Comparison of ENCODE assay signal across 14 mouse cellular contexts in the genomic region with DNA sequence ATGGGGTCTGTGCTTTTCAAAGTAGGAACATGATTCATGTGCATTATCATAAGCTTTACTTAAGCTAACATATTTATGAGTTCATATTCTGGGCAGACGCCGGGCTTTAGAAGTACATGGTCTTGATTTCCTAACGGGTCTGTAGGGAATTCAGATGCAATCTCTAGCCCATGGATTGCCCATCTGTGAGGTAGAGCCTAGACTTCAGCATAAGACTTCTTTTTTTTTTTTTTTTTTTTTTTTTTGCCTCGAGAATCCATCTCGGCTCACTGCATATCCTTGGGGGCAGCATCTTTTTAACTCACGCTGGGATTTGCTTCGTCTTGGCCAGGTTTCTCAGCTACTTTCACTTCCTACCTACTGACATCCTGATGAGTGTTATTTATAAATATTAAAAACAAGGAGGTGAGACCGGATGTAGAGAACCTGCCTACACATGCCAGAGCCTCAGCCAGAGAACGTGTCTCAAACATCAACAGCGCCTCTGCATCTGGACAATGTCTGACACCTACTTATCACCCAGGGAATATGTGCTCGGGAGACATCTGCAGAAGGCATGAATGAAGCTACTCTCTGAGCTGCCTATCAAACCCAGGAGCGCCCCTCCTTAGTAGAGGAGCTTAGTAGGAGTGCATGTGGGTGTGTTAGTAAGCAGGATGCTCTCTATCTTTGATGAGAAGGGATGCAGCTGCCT.
DNase-seq lines count a peak whose midpoint lies in the region; ATAC-seq lines count a peak whose summit lies in the region.
"Had no signal": no experiment of that assay in that cellular context is flagged by ENCODE, and none has a peak within 500 bp of the region (broad histone marks: within the 10 kb centered on the region; RNA-seq: fewer than 3 reads in every experiment).

No protein-coding gene starts in this region.

- H3K27ac ChIP-seq in lung, embryonic 15.5 days: no peak overlapping the region
- H3K27ac ChIP-seq in hindbrain, embryonic 12.5 days: no peak overlapping the region
- H3K27ac ChIP-seq: hindbrain, embryonic 13.5 days; kidney, postnatal 0 days had no signal

- intact Hi-C loops in heart, postnatal 10 days (cut with DNase I): no loop called here

- H3K27me3 ChIP-seq in lung, embryonic 15.5 days: no peaks in the 10 kb centered on the region
- no peaks in the 10 kb centered on the region for H3K27me3 ChIP-seq in hindbrain, embryonic 12.5 days
- H3K27me3 ChIP-seq: hindbrain, embryonic 13.5 days had no signal

- H3K9me3 ChIP-seq in lung, embryonic 15.5 days: no peaks in the 10 kb centered on the region
- H3K9me3 ChIP-seq in hindbrain, embryonic 12.5 days (replicated peaks): no peaks in the 10 kb centered on the region
- H3K9me3 ChIP-seq: hindbrain, embryonic 13.5 days had no signal

- no peak overlapping the region for H3K9ac ChIP-seq in lung, embryonic 15.5 days
- H3K9ac ChIP-seq in hindbrain, embryonic 12.5 days: no peak overlapping the region
- H3K9ac ChIP-seq: hindbrain, embryonic 13.5 days had no signal

- DNase-seq in frontal cortex, postnatal 10 days (ENCODE audit: low spot score in 2 of 2): no peak
- DNase-seq in lung, adult 18-20 months: no peak
- peak; percentile 7 to 12 for DNase-seq in heart, postnatal 10 days
- no peak for DNase-seq in spleen, postnatal 36 days (ENCODE audit: low spot score in 2 of 2)
- DNase-seq: cerebellum, postnatal 25 days; thymus, adult 2 months had no signal

- 34% methylated on average over 12 of the region's 12 CpGs for WGBS in lung, embryonic 15.5 days
- 71% methylated on average over 12 of the region's 12 CpGs for WGBS in hindbrain, embryonic 12.5 days

- no peak overlapping the region for H3K4me3 ChIP-seq in lung, embryonic 15.5 days
- no peak overlapping the region for H3K4me3 ChIP-seq in hindbrain, embryonic 12.5 days
- H3K4me3 ChIP-seq: hindbrain, embryonic 13.5 days had no signal

- H3K36me3 ChIP-seq in lung, embryonic 15.5 days: no peaks in the 10 kb centered on the region
- no peaks in the 10 kb centered on the region for H3K36me3 ChIP-seq in hindbrain, embryonic 12.5 days
- H3K36me3 ChIP-seq: hindbrain, embryonic 13.5 days had no signal

- 0 out of 2 replicates have a peak, but pooled peaks cover 10% of the 10 kb centered on the region for H3K4me1 ChIP-seq in lung, embryonic 15.5 days
- H3K4me1 ChIP-seq in hindbrain, embryonic 12.5 days: peaks cover 4% of the 10 kb centered on the region; the same call in 1 of the 2 replicates

- ATAC-seq in frontal cortex, adult (ENCODE audit: low TSS enrichment): peak; percentile 63
- ATAC-seq in lung, embryonic 15.5 days (ENCODE audit: borderline replicate concordance, extremely low read depth, low FRiP score, low TSS enrichment): peak; percentile 33; the same call in 1 of the 2 replicates
- peak; percentile 14 for ATAC-seq in activated CD4-positive, CD25-positive, alpha-beta regulatory T cell, adult 4 months
- ATAC-seq in hindbrain, embryonic 12.5 days (ENCODE audit: low FRiP score): no peak
- ATAC-seq: intestine, embryonic 16.5 days; midbrain, embryonic 16.5 days had no signal

- no peak overlapping the region for H3K4me2 ChIP-seq in lung, embryonic 15.5 days
- no peak overlapping the region for H3K4me2 ChIP-seq in hindbrain, embryonic 12.5 days (replicated peaks)
- H3K4me2 ChIP-seq: hindbrain, embryonic 13.5 days had no signal

Comparison
In these comparisons a context has a peak if more than half of its experiments do, and no peak if none do; other contexts are left out.
1. DNase-seq: peak in heart, postnatal 10 days (2 of 2); none in frontal cortex, postnatal 10 days (0 of 2), lung, adult 18-20 months (0 of 2) and spleen, postnatal 36 days (0 of 2).